Mouse (Mus musculus): ENCODE results near the gene Ttc7b. TPM values are rescaled to one million over a fixed set of nuclear protein-coding genes. Genes with fewer than 3 reads are reported as not detected.
A peak's percentile ranks its signal among the peaks of the same experiment; 100 is the strongest.

The Ttc7b gene
- polyA plus RNA-seq, 1 experiment from 2014 or later, result 4.4 TPM

- H3K27me3 ChIP-seq, result no peaks in the 10 kb centered on the region
- no peak for ATAC-seq (ENCODE audit: low FRiP score, low read depth)
- H3K27ac ChIP-seq, result no peak overlapping the region
- peaks cover 21% of the 10 kb centered on the region for H3K4me1 ChIP-seq
- H3K4me3 ChIP-seq, result no peak overlapping the region
- H3K9ac ChIP-seq, result no peak overlapping the region
- WGBS, result 92% methylated on average over 10 of the region's 10 CpGs
- H3K4me2 ChIP-seq (replicated peaks), result no peak overlapping the region
- H3K36me3 ChIP-seq, result peaks cover 52% of the 10 kb centered on the region
- no peaks in the 10 kb centered on the region for H3K9me3 ChIP-seq
Measured at GRCm38 (mm10) chr12:100402296-100403004, 118.2 kb downstream of the Ttc7b start.

GRCm38 (mm10) chr12:100400119-100400518 is 120.5 kb downstream of the Ttc7b start:
- no peaks in the 10 kb centered on the region for H3K9me3 ChIP-seq
- H3K9ac ChIP-seq, result no peak overlapping the region
- no peak for ATAC-seq (ENCODE audit: low FRiP score, low read depth)
- H3K36me3 ChIP-seq, result peaks cover 44% of the 10 kb centered on the region
- no peaks in the 10 kb centered on the region for H3K27me3 ChIP-seq
- WGBS, result 83% methylated on average over 3 of the region's 3 CpGs
- H3K4me1 ChIP-seq, result peaks cover 18% of the 10 kb centered on the region
- H3K4me2 ChIP-seq (replicated peaks), result no peak overlapping the region
- no peak overlapping the region for H3K4me3 ChIP-seq
- H3K27ac ChIP-seq, result no peak overlapping the region

GRCm38 (mm10) chr12:100399126-100399727 is 121.4 kb downstream of the Ttc7b start:
- Histone ChIP-seq H3K9ac (peak overlapping the region; percentile 15; the same call in 1 of the 2 replicates), H3K4me1 (peaks cover 18% of the 10 kb centered on the region), H3K9me3 (no peaks in the 10 kb centered on the region), H3K4me3 (no peak overlapping the region), H3K27ac (0 out of 2 replicates have a peak overlapping the region, but pooled peaks have one; percentile 6), H3K27me3 (no peaks in the 10 kb centered on the region), H3K36me3 (peaks cover 53% of the 10 kb centered on the region), H3K4me2 (replicated peaks) (no peak overlapping the region)
- ATAC-seq (ENCODE audit: low FRiP score, low read depth), result no peak
- 79% methylated on average over 5 of the region's 5 CpGs for WGBS

- H3K4me3 ChIP-seq, result no peak overlapping the region
- H3K9me3 ChIP-seq, result no peaks in the 10 kb centered on the region
- ATAC-seq (ENCODE audit: low FRiP score, low read depth), result no peak
- peaks cover 57% of the 10 kb centered on the region for H3K36me3 ChIP-seq
- 62% methylated on average over 8 of the region's 8 CpGs for WGBS
- peak overlapping the region; percentile 3; the same call in 1 of the 2 replicates for H3K27ac ChIP-seq
- H3K27me3 ChIP-seq, result no peaks in the 10 kb centered on the region
- no peak overlapping the region for H3K4me2 ChIP-seq (replicated peaks)
- H3K9ac ChIP-seq, result peak overlapping the region; percentile 15; the same call in 1 of the 2 replicates
- peaks cover 18% of the 10 kb centered on the region for H3K4me1 ChIP-seq
Measured at GRCm38 (mm10) chr12:100398268-100398943, 122.2 kb downstream of the Ttc7b start.

GRCm38 (mm10) chr12:100397432-100398146 is 123.0 kb downstream of the Ttc7b start:
- H3K4me3 ChIP-seq, result no peak overlapping the region
- WGBS, result 88% methylated on average over 15 of the region's 15 CpGs
- H3K9ac ChIP-seq, result no peak overlapping the region
- H3K4me1 ChIP-seq, result peaks cover 18% of the 10 kb centered on the region
- H3K36me3 ChIP-seq, result peaks cover 49% of the 10 kb centered on the region
- H3K9me3 ChIP-seq, result no peaks in the 10 kb centered on the region
- no peak overlapping the region for H3K4me2 ChIP-seq (replicated peaks)
- H3K27me3 ChIP-seq, result no peaks in the 10 kb centered on the region
- peak overlapping the region; percentile 10; the same call in 1 of the 2 replicates for H3K27ac ChIP-seq
- no peak for ATAC-seq (ENCODE audit: low FRiP score, low read depth)

- no peak overlapping the region for H3K9ac ChIP-seq
Measured at GRCm38 (mm10) chr12:100396806-100397205, 123.8 kb downstream of the Ttc7b start.

GRCm38 (mm10) chr12:100393532-100393931 is 127.1 kb downstream of the Ttc7b start:
- no peak for ATAC-seq (ENCODE audit: low FRiP score, low read depth)
- WGBS, result 82% methylated on average over 3 of the region's 3 CpGs
- Histone ChIP-seq H3K4me1 (peaks cover 11% of the 10 kb centered on the region), H3K27ac (no peak overlapping the region), H3K9me3 (no peaks in the 10 kb centered on the region), H3K27me3 (no peaks in the 10 kb centered on the region), H3K4me3 (no peak overlapping the region), H3K9ac (no peak overlapping the region), H3K36me3 (peaks cover 44% of the 10 kb centered on the region), H3K4me2 (replicated peaks) (no peak overlapping the region)

More at GRCm38 (mm10) chr12:100396806-100397205, 123.8 kb downstream of the Ttc7b start:
- no peak overlapping the region for H3K27ac ChIP-seq
- no peak for ATAC-seq (ENCODE audit: low FRiP score, low read depth)
- no peaks in the 10 kb centered on the region for H3K9me3 ChIP-seq
- H3K36me3 ChIP-seq, result peaks cover 49% of the 10 kb centered on the region
- H3K27me3 ChIP-seq, result no peaks in the 10 kb centered on the region
- 93% methylated on average over 2 of the region's 2 CpGs for WGBS
- no peak overlapping the region for H3K4me3 ChIP-seq
- H3K4me1 ChIP-seq, result peaks cover 18% of the 10 kb centered on the region
- no peak overlapping the region for H3K4me2 ChIP-seq (replicated peaks)

GRCm38 (mm10) chr12:100393109-100393508 is 127.5 kb downstream of the Ttc7b start:
- Histone ChIP-seq H3K4me2 (replicated peaks) (no peak overlapping the region), H3K9me3 (no peaks in the 10 kb centered on the region), H3K27me3 (no peaks in the 10 kb centered on the region), H3K36me3 (peaks cover 48% of the 10 kb centered on the region), H3K4me1 (peaks cover 7% of the 10 kb centered on the region), H3K4me3 (no peak overlapping the region), H3K9ac (no peak overlapping the region), H3K27ac (no peak overlapping the region)
- no peak for ATAC-seq (ENCODE audit: low FRiP score, low read depth)
- WGBS, result 81% methylated on average over 3 of the region's 3 CpGs

GRCm38 (mm10) chr12:100392466-100392865 is 128.2 kb downstream of the Ttc7b start:
- H3K4me2 ChIP-seq (replicated peaks), result no peak overlapping the region
- peaks cover 54% of the 10 kb centered on the region for H3K36me3 ChIP-seq
- H3K9me3 ChIP-seq, result no peaks in the 10 kb centered on the region
- no peak overlapping the region for H3K9ac ChIP-seq
- WGBS, result 79% methylated on average over 5 of the region's 5 CpGs
- no peak for ATAC-seq (ENCODE audit: low FRiP score, low read depth)
- peaks cover under 1% of the 10 kb centered on the region; the same call in 1 of the 2 replicates for H3K4me1 ChIP-seq
- no peak overlapping the region for H3K27ac ChIP-seq
- no peaks in the 10 kb centered on the region for H3K27me3 ChIP-seq
- H3K4me3 ChIP-seq, result no peak overlapping the region

- peaks cover 59% of the 10 kb centered on the region for H3K36me3 ChIP-seq
Measured at GRCm38 (mm10) chr12:100391890-100392289, 128.7 kb downstream of the Ttc7b start.

GRCm38 (mm10) chr12:100389878-100390710 is 130.5 kb downstream of the Ttc7b start:
- no peak overlapping the region for H3K4me2 ChIP-seq (replicated peaks)
- WGBS, result 77% methylated on average over 12 of the region's 12 CpGs
- peaks cover 62% of the 10 kb centered on the region for H3K36me3 ChIP-seq
- H3K27me3 ChIP-seq, result no peaks in the 10 kb centered on the region
- no peak for ATAC-seq (ENCODE audit: low FRiP score, low read depth)
- peaks cover 11% of the 10 kb centered on the region; the same call in 1 of the 2 replicates for H3K4me1 ChIP-seq
- H3K4me3 ChIP-seq, result no peak overlapping the region
- no peak overlapping the region for H3K9ac ChIP-seq
- H3K27ac ChIP-seq, result no peak overlapping the region
- H3K9me3 ChIP-seq, result no peaks in the 10 kb centered on the region

More at GRCm38 (mm10) chr12:100391890-100392289, 128.7 kb downstream of the Ttc7b start:
- H3K4me1 ChIP-seq, result no peaks in the 10 kb centered on the region
- H3K4me2 ChIP-seq (replicated peaks), result no peak overlapping the region
- WGBS, result 90% methylated on average over 9 of the region's 9 CpGs
- H3K9ac ChIP-seq, result no peak overlapping the region
- H3K27ac ChIP-seq, result no peak overlapping the region
- H3K27me3 ChIP-seq, result no peaks in the 10 kb centered on the region
- no peak overlapping the region for H3K4me3 ChIP-seq
- peak; percentile 40; the same call in 1 of the 2 replicates for ATAC-seq (ENCODE audit: low FRiP score, low read depth)
- H3K9me3 ChIP-seq, result no peaks in the 10 kb centered on the region
